In genomic region chr9:20492527-20493233, GRCm38 (mm10) we compare ENCODE assay signal across 8 mouse cellular contexts. TPM values are rescaled to one million over a fixed set of nuclear protein-coding genes. Genes with fewer than 3 reads are reported as not detected.
A peak's percentile ranks its signal among the peaks of the same experiment; 100 is the strongest.
DNase-seq lines count a peak whose midpoint lies in the region; ATAC-seq and TF ChIP-seq lines count a peak whose summit lies in the region.

Gene Zfp426, minus strand, starts transcription at chr9:20492746.

- H3K4me1 ChIP-seq in erythroblast, embryonic 14.5 days (ENCODE audit: control insufficient read depth), result peaks cover 31% of the 10 kb centered on the region
- H3K4me1 ChIP-seq in heart, embryonic 13.5 days, result peaks cover 33% of the 10 kb centered on the region
- H3K4me1 ChIP-seq in liver, embryonic 12.5 days, result peaks cover 36% of the 10 kb centered on the region
- H3K4me1 ChIP-seq in stomach, embryonic 15.5 days, result no peaks in the 10 kb centered on the region

- peaks cover 21% of the 10 kb centered on the region for H3K36me3 ChIP-seq in C2C12 (ENCODE audit: control insufficient read depth, insufficient read depth)
- peaks cover 30% of the 10 kb centered on the region for H3K36me3 ChIP-seq in erythroblast, embryonic 14.5 days (ENCODE audit: control insufficient read depth)
- peaks cover 44% of the 10 kb centered on the region for H3K36me3 ChIP-seq in heart, embryonic 13.5 days
- peaks cover 42% of the 10 kb centered on the region for H3K36me3 ChIP-seq in liver, embryonic 12.5 days
- H3K36me3 ChIP-seq in stomach, embryonic 15.5 days, result 0 out of 2 replicates have a peak, but pooled peaks cover 8% of the 10 kb centered on the region

- H3K4me3 ChIP-seq in C2C12 (ENCODE audit: insufficient read depth, poor library complexity, severe bottlenecking), result peak within 1 kb of the TSS; percentile 65
- H3K4me3 ChIP-seq in erythroblast, embryonic 14.5 days (replicated peaks), result peak within 1 kb of the TSS; percentile 75
- peak within 1 kb of the TSS; percentile 73 for H3K4me3 ChIP-seq in heart, embryonic 13.5 days
- H3K4me3 ChIP-seq in liver, embryonic 12.5 days, result peak within 1 kb of the TSS; percentile 72
- H3K4me3 ChIP-seq in stomach, embryonic 15.5 days (replicated peaks), result peak within 1 kb of the TSS; percentile 69

- TF ChIP-seq CTCF in C2C12 (IDR thresholded peaks at IDR 0.05; ENCODE audit: control insufficient read depth, insufficient read depth, insufficient read length), result no peak
- TF ChIP-seq CTCF in brain, embryonic 14.5 days (IDR thresholded peaks at IDR 0.05; ENCODE audit: borderline replicate concordance, extremely low read depth, insufficient read depth, insufficient read length), result no peak

- no peaks in the 10 kb centered on the region for H3K27me3 ChIP-seq in C2C12 (ENCODE audit: control insufficient read depth, insufficient read depth, insufficient read length)
- no peaks in the 10 kb centered on the region for H3K27me3 ChIP-seq in erythroblast, embryonic 14.5 days (ENCODE audit: control insufficient read depth)
- H3K27me3 ChIP-seq in heart, embryonic 13.5 days (replicated peaks), result no peaks in the 10 kb centered on the region
- H3K27me3 ChIP-seq in liver, embryonic 12.5 days (replicated peaks), result no peaks in the 10 kb centered on the region
- H3K27me3 ChIP-seq in stomach, embryonic 15.5 days (replicated peaks), result no peaks in the 10 kb centered on the region

- peak within 1 kb of the TSS; percentile 96 for H3ac ChIP-seq in C2C12 (ENCODE audit: control insufficient read depth, insufficient read length, low read depth)

- ATAC-seq in heart, embryonic 13.5 days (ENCODE audit: extremely low read depth, insufficient number of reproducible peaks, low FRiP score, low TSS enrichment), result peak; percentile 89
- ATAC-seq in liver, embryonic 12.5 days, result peak; percentile 98
- peak; percentile 97 for ATAC-seq in stomach, embryonic 15.5 days (ENCODE audit: insufficient read depth, low FRiP score, low read depth)

- H3K27ac ChIP-seq in heart, embryonic 13.5 days (replicated peaks), result peak within 1 kb of the TSS; percentile 95
- peak within 1 kb of the TSS; percentile 98 for H3K27ac ChIP-seq in liver, embryonic 12.5 days
- peak within 1 kb of the TSS; percentile 97 for H3K27ac ChIP-seq in stomach, embryonic 15.5 days

- peaks cover 46% of the 10 kb centered on the region for H3K79me2 ChIP-seq in C2C12 (ENCODE audit: control insufficient read depth, insufficient read depth)

- peak; percentile 98 for DNase-seq in brain, embryonic 14.5 days (ENCODE audit: low read depth)
- DNase-seq in kidney, postnatal 10 days, result peak; percentile 92
- peak; percentile 80 to 84 for DNase-seq in natural killer cell, adult 2 months (ENCODE audit: low spot score in 2 of 2)

- H3K79me3 ChIP-seq in C2C12 (ENCODE audit: low read depth), result peaks cover 17% of the 10 kb centered on the region

- H3K4me2 ChIP-seq in heart, embryonic 13.5 days, result peak within 1 kb of the TSS; percentile 87
- H3K4me2 ChIP-seq in liver, embryonic 12.5 days, result peak within 1 kb of the TSS; percentile 75
- peak within 1 kb of the TSS; percentile 60 for H3K4me2 ChIP-seq in stomach, embryonic 15.5 days

- H3K9me3 ChIP-seq in erythroblast, embryonic 14.5 days (ENCODE audit: control insufficient read depth, low read length), result no peaks in the 10 kb centered on the region
- no peaks in the 10 kb centered on the region for H3K9me3 ChIP-seq in heart, embryonic 13.5 days
- H3K9me3 ChIP-seq in liver, embryonic 12.5 days (replicated peaks), result no peaks in the 10 kb centered on the region
- no peaks in the 10 kb centered on the region for H3K9me3 ChIP-seq in stomach, embryonic 15.5 days

- peak; percentile 48; the same call in 1 of the 2 replicates for TF ChIP-seq POLR2A in brain, embryonic 14.5 days (IDR thresholded peaks at IDR 0.05; ENCODE audit: borderline replicate concordance, extremely low read depth, insufficient read depth, insufficient read length, poor library complexity, severe bottlenecking)

- under 1% methylated on average over 40 of the region's 40 CpGs for WGBS in heart, embryonic 13.5 days
- WGBS in liver, embryonic 12.5 days (ENCODE audit: insufficient replicate concordance), result under 1% methylated on average over 40 of the region's 40 CpGs
- WGBS in stomach, embryonic 15.5 days, result under 1% methylated on average over 40 of the region's 40 CpGs

- H3K9ac ChIP-seq in heart, embryonic 13.5 days, result peak within 1 kb of the TSS; percentile 86
- peak within 1 kb of the TSS; percentile 84 for H3K9ac ChIP-seq in liver, embryonic 12.5 days
- peak within 1 kb of the TSS; percentile 60 for H3K9ac ChIP-seq in stomach, embryonic 15.5 days

TF ChIP-seq in C2C12, 6 proteins besides CTCF, POLR2A, EP300 and RAD21:
- TF ChIP-seq FOSL1 (IDR thresholded peaks at IDR 0.05; ENCODE audit: insufficient read depth, low read length, poor library complexity, severe bottlenecking), result no peak
- TF ChIP-seq MAX (IDR thresholded peaks at IDR 0.05), result peak; percentile 17

RNA-seq across cellular contexts. Expression of gene Zfp426, which starts in this region (rescaled TPM):
- 5.1 TPM for polyA plus RNA-seq in C2C12 (2012; fragmentation: generic; extraction: Trizol)
- 25.3 and 29.1 TPM in 2 replicates for polyA plus RNA-seq in brain, embryonic 14.5 days (2012; rRNA removed)
- 0.08 and 0.44 TPM in 2 replicates for polyA plus RNA-seq in erythroblast, embryonic 14.5 days (2012)
- polyA plus RNA-seq in heart, embryonic 13.5 days (2015; fragmentation: Nextera tagmentation; extraction: Ambion mirVana), result 11.8 and 12.4 TPM in 2 replicates
- 8.2 and 8.7 TPM in 2 replicates for polyA plus RNA-seq in liver, embryonic 12.5 days (2016; fragmentation: Nextera tagmentation; extraction: Ambion mirVana)
- polyA plus RNA-seq in stomach, embryonic 15.5 days (2015; fragmentation: Nextera tagmentation; extraction: Ambion mirVana), result 17.4 and 19.2 TPM in 2 replicates

Comparison
In these comparisons a context has a peak if more than half of its experiments do, and no peak if none do; other contexts are left out.
1. Peak in every context shown above with its lines: DNase-seq, ATAC-seq, H3K4me3 ChIP-seq and H3K27ac ChIP-seq.